8 mouse cellular contexts compared by ENCODE assay signal in the genomic region with DNA sequence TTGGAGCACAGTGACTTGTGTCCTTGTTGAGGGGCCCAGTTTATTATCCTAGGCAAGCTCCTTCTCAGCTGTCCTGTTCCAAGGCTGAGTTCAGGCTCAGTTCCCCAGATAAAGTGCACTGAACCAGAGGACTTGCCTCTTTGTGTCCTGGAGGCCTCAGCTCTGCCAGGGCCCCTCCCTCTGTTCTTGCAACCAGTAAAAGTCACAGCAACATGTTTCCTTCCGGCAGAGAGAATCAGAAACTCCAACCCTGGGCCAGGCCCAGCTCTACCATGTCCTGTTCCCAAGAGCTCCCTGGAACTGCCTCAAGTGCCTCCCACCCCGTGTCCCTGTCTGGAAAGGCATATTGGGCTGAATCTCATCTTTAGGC. TPM values are rescaled to one million over a fixed set of nuclear protein-coding genes. Genes with fewer than 3 reads are reported as not detected.
A peak's percentile ranks its signal among the peaks of the same experiment; 100 is the strongest.
DNase-seq lines count a peak whose midpoint lies in the region; TF ChIP-seq lines count a peak whose summit lies in the region.
"Had no signal": no experiment of that assay in that cellular context is flagged by ENCODE, and none has a peak within 500 bp of the region (broad histone marks: within the 10 kb centered on the region; RNA-seq: fewer than 3 reads in every experiment).

No protein-coding gene starts in this region.

- DNase-seq in CD4-positive helper T cell, adult 2 months (ENCODE audit: low read depth, low spot score), result peak; percentile 71
- DNase-seq in MEL (ENCODE audit: low read depth, low spot score), result no peak
- peak; percentile 90 to 92 for DNase-seq in heart, adult 9 months (ENCODE audit: low spot score in 2 of 2)
- peak; percentile 79 for DNase-seq in kidney, postnatal 10 days
- DNase-seq in skeletal muscle tissue, adult 2 months (ENCODE audit: low read depth, low spot score), result peak; percentile 71
- no peak for DNase-seq in layer of hippocampus, postnatal 10 days (ENCODE audit: low spot score in 2 of 2)
- DNase-seq in left cerebral cortex, postnatal 14 days (ENCODE audit: low spot score in 2 of 2), result no peak

- H3K27ac ChIP-seq in MEL (ENCODE audit: control insufficient read depth, low read depth, low read length), result peak overlapping the region; percentile 8; the same call in 1 of the 2 replicates
- H3K27ac ChIP-seq: limb, embryonic 12.5 days had no signal

- no peak overlapping the region for H3K4me3 ChIP-seq in MEL (ENCODE audit: control insufficient read depth in 1 of 2, insufficient read depth in 1 of 2, low read depth in 2 of 2, low read length in 2 of 2)
- H3K4me3 ChIP-seq: limb, embryonic 12.5 days had no signal

- TF ChIP-seq POLR2A in MEL (IDR thresholded peaks at IDR 0.05; ENCODE audit: control insufficient read depth in 1 of 2, insufficient read depth in 1 of 2, low read depth in 1 of 2, low read length in 2 of 2, poor library complexity in 1 of 2), result no peak

- no peak for TF ChIP-seq EP300 in MEL (IDR thresholded peaks at IDR 0.05; ENCODE audit: low read depth in 1 of 2, low read length in 2 of 2)

- no peak for TF ChIP-seq RAD21 in MEL (IDR thresholded peaks at IDR 0.05; ENCODE audit: low read depth, low read length)

- no peaks in the 10 kb centered on the region for H3K79me2 ChIP-seq in MEL (ENCODE audit: control insufficient read depth, insufficient read depth, low read length, poor library complexity)

- H3K36me3 ChIP-seq in MEL (ENCODE audit: control insufficient read depth in 1 of 2, insufficient read depth in 2 of 2, low read length in 2 of 2), result peaks cover 0 to 31% of the 10 kb centered on the region in 2 experiments

- no peak overlapping the region for H3K9ac ChIP-seq in MEL (ENCODE audit: control insufficient read depth, low read depth, low read length, poor library complexity, severe bottlenecking)
- H3K9ac ChIP-seq: limb, embryonic 12.5 days had no signal

- TF ChIP-seq CTCF in MEL (IDR thresholded peaks at IDR 0.05 in 2 of 3, conservative IDR thresholded peaks at IDR 0.05 in 1 of 3; ENCODE audit: control insufficient read depth in 1 of 3, insufficient read depth in 1 of 3, low read depth in 2 of 3, low read length in 3 of 3, poor library complexity in 1 of 3, severe bottlenecking in 1 of 3), result no peak

- intact Hi-C loops in left cerebral cortex, postnatal 14 days (cut with DNase I), result no loop called here

- H3K9me3 ChIP-seq in MEL (replicated peaks; ENCODE audit: insufficient read depth, low read length), result no peaks in the 10 kb centered on the region
- H3K9me3 ChIP-seq: limb, embryonic 12.5 days had no signal

- H3K27me3 ChIP-seq in MEL (ENCODE audit: control insufficient read depth in 1 of 2, insufficient read depth in 2 of 2, low read length in 2 of 2), result no peaks in the 10 kb centered on the region
- H3K27me3 ChIP-seq: limb, embryonic 12.5 days had no signal

- H3K4me1 ChIP-seq in MEL (ENCODE audit: control insufficient read depth in 1 of 2, insufficient read depth in 2 of 2, low read length in 2 of 2), result peaks cover 22 to 30% of the 10 kb centered on the region in 2 experiments
- H3K4me1 ChIP-seq: limb, embryonic 12.5 days had no signal

TF ChIP-seq in MEL, 35 proteins besides CTCF, POLR2A, EP300 and RAD21:
- no peak for TF ChIP-seq NELFE (IDR thresholded peaks at IDR 0.05; ENCODE audit: low read depth, low read length)
- 0 out of 2 replicates have a peak, but pooled peaks have one; percentile 35 for TF ChIP-seq MAZ (IDR thresholded peaks at IDR 0.05; ENCODE audit: low read depth, low read length)

RNA-seq across cellular contexts. Expression of a gene that starts 14.3 kb away (rescaled TPM):
- total RNA-seq in MEL (2012; rRNA removed), result 6.6 and 7.1 TPM in 2 replicates
- 10 to 100 TPM in 1 of 2 experiments, not detected in 1; 11.8 TPM for polyA plus RNA-seq in MEL (2012; ENCODE audit: insufficient read depth in 1 of 2, insufficient read length in 2 of 2, low read depth in 1 of 2, low replicate concordance in 2 of 2, missing spikeins in 1 of 2)
- 1 to 10 TPM; 4.0 to 5.5 TPM for total RNA-seq in layer of hippocampus, postnatal 10 days (2021)
- 1 to 10 TPM; 4.3 to 4.9 TPM for total RNA-seq in left cerebral cortex, postnatal 14 days (2021)

RNA-seq across cellular contexts. Expression of a gene that starts 17.1 kb away (rescaled TPM):
- 26.3 and 27.4 TPM in 2 replicates for total RNA-seq in MEL (2012; rRNA removed)
- polyA plus RNA-seq in MEL (2012; ENCODE audit: insufficient read depth in 1 of 2, insufficient read length in 2 of 2, low read depth in 1 of 2, low replicate concordance in 2 of 2, missing spikeins in 1 of 2), result 10 to 100 TPM in 1 of 2 experiments, not detected in 1; 23.0 TPM
- 10 to 100 TPM; 28.4 to 31.1 TPM for total RNA-seq in layer of hippocampus, postnatal 10 days (2021)
- total RNA-seq in left cerebral cortex, postnatal 14 days (2021), result 10 to 100 TPM; 32.9 to 33.2 TPM

RNA-seq across cellular contexts. Expression of a gene that starts 32.5 kb away (rescaled TPM):
- total RNA-seq in MEL (2012; rRNA removed), result 11.2 and 15.4 TPM in 2 replicates
- 10 to 100 TPM in 1 of 2 experiments, not detected in 1; 10.6 TPM for polyA plus RNA-seq in MEL (2012; ENCODE audit: insufficient read depth in 1 of 2, insufficient read length in 2 of 2, low read depth in 1 of 2, low replicate concordance in 2 of 2, missing spikeins in 1 of 2)
- not detected for total RNA-seq in layer of hippocampus, postnatal 10 days (2021)
- total RNA-seq in left cerebral cortex, postnatal 14 days (2021), result not detected
- polyA plus RNA-seq: limb, embryonic 12.5 days had no signal

RNA-seq across cellular contexts. Expression of a gene that starts 43.5 kb away (rescaled TPM):
- 64.9 and 77.0 TPM in 2 replicates for total RNA-seq in MEL (2012; rRNA removed)
- 100 to 1,000 TPM in 1 of 2 experiments, 10 to 100 TPM in 1; 32.1 to 101 TPM for polyA plus RNA-seq in MEL (2012; ENCODE audit: insufficient read depth in 1 of 2, insufficient read length in 2 of 2, low read depth in 1 of 2, low replicate concordance in 2 of 2, missing spikeins in 1 of 2)
- total RNA-seq in layer of hippocampus, postnatal 10 days (2021), result 10 to 100 TPM; 61.1 to 72.9 TPM
- 10 to 100 TPM; 68.8 to 78.6 TPM for total RNA-seq in left cerebral cortex, postnatal 14 days (2021)

RNA-seq across cellular contexts. Expression of a gene that starts 43.6 kb away (rescaled TPM):
- total RNA-seq in MEL (2012; rRNA removed), result 1.8 and 2.0 TPM in 2 replicates
- polyA plus RNA-seq in MEL (2012; ENCODE audit: insufficient read depth in 1 of 2, insufficient read length in 2 of 2, low read depth in 1 of 2, low replicate concordance in 2 of 2, missing spikeins in 1 of 2), result 1 to 10 TPM in 1 of 2 experiments, not detected in 1; 2.9 TPM
- 10 to 100 TPM; 13.4 to 14.6 TPM for total RNA-seq in layer of hippocampus, postnatal 10 days (2021)
- total RNA-seq in left cerebral cortex, postnatal 14 days (2021), result 10 to 100 TPM; 14.0 to 16.5 TPM

Comparison
In these comparisons a context has a peak if more than half of its experiments do, and no peak if none do; other contexts are left out.
1. DNase-seq: peak in CD4-positive helper T cell, adult 2 months (single experiment), heart, adult 9 months (2 of 2), kidney, postnatal 10 days (single experiment) and skeletal muscle tissue, adult 2 months (single experiment); none in MEL (single experiment), layer of hippocampus, postnatal 10 days (0 of 2) and left cerebral cortex, postnatal 14 days (0 of 2).
2. RNA of a gene that starts 32.5 kb away (total RNA-seq): 11.2 to 15.4 TPM in MEL; not detected in layer of hippocampus, postnatal 10 days and not detected in left cerebral cortex, postnatal 14 days; every median in the first group is over 10 times any median in the second.